Mouse (Mus musculus): ENCODE results near the gene Smcp.

Smcp gene

GRCm38 (mm10) chr3:92588858-92589257 lies at the start of gene Smcp:
Gene Smcp, minus strand, starts transcription at chr3:92588997.
- in situ Hi-C loops (cut with MboI), result no loop called here

GRCm38 (mm10) chr3:92638653-92638991 lies 49.8 kb upstream of the Smcp start:
- in situ Hi-C loops (cut with MboI), result no loop called here

DNA sequence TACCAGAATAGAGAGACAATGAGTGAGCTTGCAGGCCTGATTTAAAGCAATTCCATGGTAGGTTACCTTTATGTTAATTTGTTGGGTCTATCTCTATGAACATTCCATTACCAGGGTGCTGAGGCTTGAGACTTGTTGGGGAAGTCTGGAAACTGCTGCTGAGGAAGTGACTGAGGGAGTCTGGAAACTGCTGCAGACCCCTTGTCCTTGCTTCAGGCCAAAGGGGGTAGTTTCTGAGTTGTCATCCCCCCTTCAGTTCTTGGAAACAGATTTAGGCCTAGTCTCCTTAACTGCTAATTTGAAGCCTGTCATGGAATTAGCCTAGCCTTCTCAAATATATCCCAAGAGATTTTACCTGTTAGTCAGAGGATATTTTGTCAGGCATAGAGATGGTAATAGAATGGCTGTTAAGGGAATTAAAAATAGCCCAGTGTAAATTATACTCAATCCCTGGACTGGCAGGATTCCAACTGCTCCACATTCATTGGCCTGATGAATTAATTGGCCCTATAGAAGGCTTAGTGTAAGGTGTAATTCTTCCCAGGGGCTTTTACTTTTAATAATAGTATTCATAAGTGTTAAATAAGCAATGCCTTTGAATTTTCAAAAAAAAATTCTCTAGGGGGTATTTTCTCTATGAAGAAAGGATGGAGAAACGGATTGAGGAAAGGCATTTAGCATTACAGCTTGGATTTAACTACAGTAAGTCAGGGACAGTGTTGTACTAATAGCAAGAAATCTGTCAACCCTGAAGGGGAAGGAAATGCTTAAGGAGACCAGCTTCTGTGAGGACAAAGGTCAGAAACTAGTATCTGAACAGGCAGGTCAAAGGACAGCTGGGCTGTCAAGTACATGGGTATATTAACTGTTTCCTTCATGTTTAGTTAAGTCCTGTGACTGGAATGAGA lies 49.2 kb upstream of the Smcp start:
- in situ Hi-C loops (cut with MboI), result no loop called here

DNA sequence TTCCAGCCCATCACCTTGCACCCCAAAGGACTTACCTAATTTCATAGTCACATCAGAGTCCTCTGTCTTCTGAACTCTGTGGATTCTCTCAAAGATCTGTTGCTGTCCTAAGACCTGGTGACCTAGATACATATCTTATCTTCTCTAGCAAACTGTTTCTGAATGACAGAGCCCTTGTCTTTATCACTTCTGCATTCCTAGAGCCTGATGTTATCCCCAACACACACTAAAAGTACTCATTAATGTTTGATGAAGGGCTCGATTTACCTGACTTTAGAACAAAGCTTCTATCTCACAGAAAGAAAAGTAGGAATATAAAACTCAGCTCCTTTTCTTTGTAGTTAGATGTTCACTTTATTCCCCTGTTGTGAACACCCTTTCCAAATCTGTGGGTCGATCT lies 32.8 kb upstream of the Smcp start, which contains the start of gene Lce6a:
Gene Lce6a (minus strand): TSS at position 101 of the 400 bp plus-strand sequence.
- in situ Hi-C loops (cut with MboI), result no loop called here

DNA sequence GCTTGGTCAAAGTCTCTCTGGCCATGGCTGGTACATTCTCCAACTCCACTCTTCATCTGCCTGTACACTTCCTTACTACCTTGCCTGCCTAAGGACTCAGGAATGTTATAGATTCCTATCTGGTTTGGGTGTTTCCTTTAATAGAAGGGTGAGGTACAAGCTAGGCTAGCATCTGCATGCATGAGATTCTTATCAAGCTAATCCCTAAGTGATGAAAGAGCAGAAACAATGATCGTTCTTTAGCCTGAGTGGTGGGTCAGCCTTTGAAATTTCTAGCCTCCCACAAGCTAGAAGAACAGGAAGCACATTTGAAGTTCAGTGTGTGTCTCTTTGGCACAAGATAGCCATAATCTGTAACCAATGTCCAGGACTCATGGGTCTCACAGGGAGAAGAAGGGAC lies 21.0 kb upstream of the Smcp start:
- in situ Hi-C loops (cut with MboI), result no loop called here

DNA sequence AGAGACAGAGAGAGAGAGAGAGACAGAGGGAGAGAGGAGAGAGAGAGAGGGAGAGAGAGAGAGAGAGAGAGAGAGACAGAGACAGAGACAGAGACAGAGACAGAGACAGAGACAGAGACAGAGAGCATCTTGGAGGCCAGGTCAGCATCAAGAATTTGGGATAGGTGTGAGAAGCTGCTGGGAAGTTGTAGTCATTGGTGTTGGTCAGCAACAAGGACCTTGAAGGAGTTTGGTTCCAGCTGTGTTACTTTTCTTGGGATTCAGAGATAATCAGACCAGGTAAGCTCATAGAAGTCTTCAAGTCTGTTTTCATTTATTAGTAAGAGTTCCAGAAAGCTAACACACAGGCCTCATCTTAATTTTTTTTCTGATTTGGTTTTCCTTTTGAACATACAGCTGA lies 18.6 kb upstream of the Smcp start, which contains the start of gene 2210017I01Rik:
Gene 2210017I01Rik (minus strand): TSS at position 101 of the 400 bp plus-strand sequence.
- in situ Hi-C loops (cut with MboI), result no loop called here

DNA sequence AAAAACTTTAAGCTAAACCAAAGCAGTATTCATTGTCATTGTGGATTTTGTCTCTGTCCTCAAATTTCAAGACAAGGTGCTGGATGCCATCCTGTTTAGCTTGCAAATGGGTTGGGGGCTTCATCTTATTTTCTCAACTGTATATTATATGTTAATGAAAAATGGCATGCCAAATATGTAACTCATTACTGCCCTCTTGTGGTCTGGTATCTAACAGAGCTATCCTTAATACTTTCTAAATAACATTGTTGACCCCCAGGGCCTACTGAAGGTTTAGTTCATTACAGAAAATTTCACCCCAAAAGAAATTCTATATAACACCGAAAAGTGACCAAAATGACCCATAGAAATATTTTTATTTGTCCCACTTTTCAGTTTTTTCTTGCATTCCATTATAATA lies 13.4 kb upstream of the Smcp start:
- in situ Hi-C loops (cut with MboI), result no loop called here

GRCm38 (mm10) chr3:92600456-92600855 lies 11.7 kb upstream of the Smcp start:
- in situ Hi-C loops (cut with MboI), result no loop called here

- in situ Hi-C loops (cut with MboI), result no loop called here
These were observed 11.2 kb upstream of the Smcp start for GRCm38 (mm10) chr3:92599973-92600372.

GRCm38 (mm10) chr3:92598429-92598828 lies 9.6 kb upstream of the Smcp start:
- in situ Hi-C loops (cut with MboI), result no loop called here

DNA sequence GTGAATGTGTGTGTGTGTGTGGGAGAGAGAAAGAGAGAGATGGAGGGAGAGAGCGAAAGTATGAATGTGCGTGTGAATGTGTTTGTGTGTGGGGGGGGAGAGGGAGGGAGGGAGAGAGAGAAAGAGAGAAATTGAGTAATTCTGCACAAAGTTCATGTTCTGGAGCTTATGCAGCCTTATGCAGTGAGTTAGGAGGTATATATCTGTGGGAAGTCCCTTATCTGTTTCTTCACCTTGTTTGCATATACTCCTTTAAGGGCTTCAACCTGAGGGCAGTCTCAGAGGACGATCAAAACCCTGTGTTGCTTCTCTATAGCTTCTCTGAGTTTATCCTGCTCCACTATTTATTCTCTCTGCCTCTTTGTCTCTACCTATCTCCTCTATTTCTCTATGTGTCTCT lies 1.6 kb downstream of the Smcp start:
- in situ Hi-C loops (cut with MboI), result no loop called here

DNA sequence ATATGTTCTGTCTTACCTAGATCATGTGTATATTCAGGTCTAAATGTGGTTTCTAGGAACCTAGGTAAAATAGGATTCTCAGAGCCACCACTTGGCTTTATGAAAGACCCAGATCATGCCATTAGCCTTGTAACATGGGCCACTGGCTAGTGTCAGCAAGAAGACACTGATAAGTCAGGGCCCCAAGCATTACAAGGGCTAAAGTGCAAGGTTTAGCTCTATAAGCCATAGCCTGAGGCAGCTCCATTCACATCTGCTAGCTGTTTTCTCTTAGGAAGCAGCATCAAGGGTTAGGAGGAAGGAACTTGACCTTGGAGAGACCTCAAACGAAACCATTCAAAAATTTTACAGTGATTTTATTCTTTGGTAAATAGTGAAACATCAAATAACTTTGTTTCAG lies 3.7 kb downstream of the Smcp start:
- in situ Hi-C loops (cut with MboI), result no loop called here

DNA sequence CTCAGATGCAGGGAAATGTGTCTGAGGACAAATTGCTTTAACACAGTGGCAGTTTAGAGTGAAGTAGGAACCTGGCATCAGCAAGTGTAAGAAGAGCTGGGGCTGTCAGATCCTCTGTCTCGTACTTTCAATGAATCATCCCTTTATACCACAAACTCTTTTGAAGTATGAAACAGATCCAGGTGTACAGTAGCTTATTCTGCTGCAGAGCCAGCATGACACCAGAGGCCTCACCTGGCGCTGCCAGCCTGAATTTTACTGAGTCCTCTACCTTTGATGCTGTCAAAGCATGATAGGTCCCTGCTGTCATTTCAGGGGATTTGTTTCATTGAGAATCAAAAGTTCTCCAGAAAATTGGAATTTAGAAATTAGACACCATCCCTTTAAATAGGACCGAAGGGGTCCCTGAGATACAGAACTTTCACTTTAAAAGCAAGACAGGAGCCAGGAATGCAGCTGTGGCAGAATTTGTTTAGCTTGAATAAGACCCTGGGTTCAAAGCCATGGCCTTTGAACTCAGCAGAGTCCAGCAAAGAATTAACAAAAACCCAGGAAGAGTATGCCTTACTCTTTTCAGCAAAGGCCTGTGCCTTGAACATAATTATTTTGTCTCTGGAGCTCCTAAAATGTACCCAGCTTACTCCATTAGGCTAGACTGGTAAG lies 5.5 kb downstream of the Smcp start:
- in situ Hi-C loops (cut with MboI), result no loop called here

DNA sequence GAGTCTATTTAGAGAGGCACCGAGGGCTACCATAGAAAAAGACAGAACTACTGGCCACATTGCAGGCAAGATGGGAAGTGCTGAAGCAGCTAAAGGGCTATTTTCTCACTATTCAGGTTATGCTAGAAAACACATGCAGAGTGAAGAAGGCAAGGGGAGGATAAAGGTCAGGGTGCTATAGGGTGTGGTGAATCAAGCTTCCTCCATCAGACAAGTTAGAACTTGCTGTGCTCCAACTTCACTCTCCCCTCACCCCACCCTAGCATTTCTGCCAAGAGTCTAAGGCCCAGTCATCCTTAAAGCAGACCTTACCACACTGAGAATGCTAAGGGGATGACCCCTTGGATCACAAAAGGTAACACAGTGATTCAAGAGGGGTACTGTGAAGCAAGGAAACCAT lies 9.3 kb downstream of the Smcp start:
- in situ Hi-C loops (cut with MboI), result no loop called here

DNA sequence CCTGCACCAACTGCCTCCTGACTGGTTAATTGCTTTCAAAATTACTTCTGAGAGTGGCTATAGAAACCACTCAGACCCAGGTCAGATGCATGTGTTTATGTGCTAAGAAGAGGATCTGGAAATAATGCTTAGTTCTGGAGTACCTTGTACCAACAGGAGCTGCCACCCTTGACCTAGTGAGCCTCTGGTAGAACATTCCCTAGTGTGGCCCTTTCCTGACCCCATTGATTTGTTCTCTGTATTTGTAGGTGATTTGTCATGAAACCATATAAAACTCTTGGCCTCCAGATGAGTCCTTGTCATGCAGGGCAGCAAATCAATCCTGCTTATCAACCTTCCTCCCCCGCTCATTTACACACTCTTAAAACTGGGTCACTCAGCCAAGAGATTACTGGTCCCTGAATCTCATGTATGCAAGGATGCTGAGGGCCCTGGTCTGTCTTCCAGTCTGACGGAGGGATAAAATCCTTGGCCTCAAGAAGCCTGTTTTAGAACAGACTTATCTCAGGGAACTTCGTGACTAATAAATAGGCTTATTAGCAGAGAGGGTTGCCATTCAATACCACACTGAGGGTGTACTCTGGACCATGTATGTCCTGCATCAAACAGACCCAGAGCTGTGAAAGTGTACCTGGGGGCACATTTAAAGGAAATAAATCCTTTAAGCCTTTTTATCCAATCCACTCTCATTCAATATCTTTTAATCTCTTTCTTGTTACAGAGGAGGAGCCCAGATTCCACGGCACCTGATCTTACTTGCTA lies 10.0 kb downstream of the Smcp start:
- in situ Hi-C loops (cut with MboI), result no loop called here

DNA sequence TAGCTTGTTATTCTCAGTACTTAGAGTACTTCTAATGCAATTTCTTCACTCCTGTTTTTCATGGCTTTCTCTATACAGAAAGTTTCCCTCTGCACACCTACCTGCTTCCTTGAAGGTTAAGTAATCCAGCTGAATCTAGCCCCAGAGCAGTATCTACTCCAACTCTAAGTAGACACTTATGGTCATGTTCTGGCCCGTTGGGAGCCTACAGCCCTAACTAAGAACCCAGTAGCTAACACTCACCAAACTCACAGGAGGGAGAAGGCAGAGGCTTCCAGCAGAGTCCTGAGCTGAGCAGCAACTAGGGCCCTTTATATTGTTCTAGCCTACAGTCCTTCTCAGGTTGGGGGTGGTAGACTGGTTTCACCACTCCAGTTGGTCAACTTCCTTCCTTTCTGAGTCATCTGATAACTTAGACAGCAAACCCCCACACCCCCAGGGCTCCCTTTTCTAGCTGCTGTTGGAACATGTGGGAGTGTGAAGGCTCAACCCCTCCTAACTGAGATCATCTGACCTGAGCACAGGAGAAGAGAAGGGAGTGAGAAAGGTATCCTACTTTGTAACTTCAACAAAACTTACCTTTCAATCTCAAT lies 15.3 kb downstream of the Smcp start, which contains the start of gene Ivl:
Gene Ivl (minus strand): TSS at position 287 of the 593 bp plus-strand sequence.
- in situ Hi-C loops (cut with MboI), result no loop called here

DNA sequence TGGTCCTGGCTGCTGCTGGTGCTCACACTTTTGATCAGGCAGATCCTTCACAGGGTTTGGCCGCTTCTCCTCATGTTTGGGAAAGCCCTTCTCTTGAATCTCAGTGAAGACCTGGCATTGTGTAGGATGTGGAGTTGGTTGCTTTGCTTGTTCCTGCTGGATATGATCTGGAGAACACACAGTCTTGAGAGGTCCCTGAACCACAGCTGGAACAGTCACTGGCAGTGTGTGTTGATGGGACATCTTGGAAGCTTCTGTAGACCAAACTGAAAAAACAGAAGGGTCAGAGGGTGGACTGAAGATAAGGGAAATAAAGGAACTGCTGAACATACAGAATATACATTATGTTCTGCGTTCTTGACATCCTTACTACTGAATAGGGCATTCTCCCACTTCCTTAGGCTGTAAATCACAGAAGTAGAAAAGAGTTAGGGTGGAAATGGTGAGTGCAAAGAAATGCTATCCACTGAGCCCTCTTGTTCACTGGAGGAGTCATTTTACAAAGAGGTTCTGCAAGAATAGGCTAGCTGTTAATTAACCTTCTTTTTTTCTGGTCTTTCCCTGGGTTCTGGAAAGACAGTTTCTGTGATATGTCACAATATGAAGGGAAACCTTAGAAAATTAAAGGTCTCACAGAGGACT lies 16.2 kb downstream of the Smcp start:
- in situ Hi-C loops (cut with MboI), result no loop called here

DNA sequence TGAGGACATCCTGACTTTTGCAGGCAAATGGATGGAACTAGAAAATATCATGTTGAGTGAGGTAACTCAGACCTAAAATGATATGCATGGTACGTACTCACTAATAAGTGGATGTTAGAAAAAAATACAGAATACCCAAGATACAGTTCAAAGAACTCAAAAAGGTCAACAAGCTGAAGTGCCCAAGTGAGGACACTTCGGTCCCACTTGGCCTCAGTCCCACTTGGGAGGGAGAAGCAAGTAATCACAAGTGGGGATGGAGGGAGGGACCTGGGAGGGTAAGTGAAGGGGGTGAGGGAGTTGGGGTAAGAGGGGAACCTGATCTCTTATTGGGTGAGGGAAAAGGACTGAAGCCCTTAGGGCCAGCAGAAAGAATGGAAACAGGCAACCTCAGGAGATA lies 20.0 kb downstream of the Smcp start:
- in situ Hi-C loops (cut with MboI), result no loop called here

- in situ Hi-C loops (cut with MboI), result no loop called here
These were observed 23.4 kb downstream of the Smcp start for GRCm38 (mm10) chr3:92565418-92565817.

DNA sequence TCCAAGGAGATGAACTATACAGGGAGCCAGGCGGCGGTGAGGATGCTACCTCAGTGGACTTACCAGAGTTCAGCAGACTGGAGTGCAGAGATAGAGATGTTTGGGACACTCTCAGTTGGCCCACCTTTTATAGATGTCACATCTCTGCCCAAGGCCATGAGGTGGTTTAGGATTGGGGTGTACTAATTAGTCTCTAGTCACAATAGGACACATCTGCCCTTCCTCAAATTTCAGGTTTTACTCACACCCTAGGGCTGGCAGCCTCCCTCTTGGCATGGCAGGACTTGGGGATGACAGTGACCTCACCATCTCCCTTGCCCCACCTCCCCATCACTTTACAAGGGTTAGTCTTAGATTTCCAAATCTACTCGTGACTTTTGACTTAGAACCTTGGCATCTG lies 54.4 kb downstream of the Smcp start, which contains the start of gene 2310046K23Rik:
Gene 2310046K23Rik (minus strand): TSS at position 101 of the 400 bp plus-strand sequence.
- in situ Hi-C loops (cut with MboI), result no loop called here
